Mouse (Mus musculus): ENCODE data around the gene Wdr75. TPM values are rescaled to one million over a fixed set of nuclear protein-coding genes. Genes with fewer than 3 reads are reported as not detected.

Gene Wdr75
- 10 to 100 TPM; 36.9 to 50.4 (median 42.3) TPM for total RNA-seq (2022)

- DNase-seq (ENCODE audit: low spot score in 2 of 2): peak; percentile 95 to 97
Measured at GRCm38 (mm10) chr1:45794969-45795908, at the start of gene Wdr75. Wdr75 (plus strand) TSS chr1:45795166.

GRCm38 (mm10) chr1:45755902-45756301, 39.1 kb upstream of the Wdr75 start:
- DNase-seq (ENCODE audit: low spot score in 2 of 2): no peak

- no peak for DNase-seq (ENCODE audit: low spot score in 2 of 2)
Measured at GRCm38 (mm10) chr1:45756707-45757106, 38.3 kb upstream of the Wdr75 start.

GRCm38 (mm10) chr1:45758011-45758410, 37.0 kb upstream of the Wdr75 start:
- no peak for DNase-seq (ENCODE audit: low spot score in 2 of 2)

GRCm38 (mm10) chr1:45760667-45761467, 34.1 kb upstream of the Wdr75 start:
- DNase-seq (ENCODE audit: low spot score in 2 of 2): no peak

- DNase-seq (ENCODE audit: low spot score in 2 of 2): no peak
Measured at GRCm38 (mm10) chr1:45761468-45761795, 33.5 kb upstream of the Wdr75 start.

GRCm38 (mm10) chr1:45765678-45766077, 29.3 kb upstream of the Wdr75 start:
- DNase-seq (ENCODE audit: low spot score in 2 of 2): no peak

GRCm38 (mm10) chr1:45766123-45766522, 28.8 kb upstream of the Wdr75 start:
- DNase-seq (ENCODE audit: low spot score in 2 of 2): peak; percentile 17 to 34

- no peak for DNase-seq (ENCODE audit: low spot score in 2 of 2)
Measured at GRCm38 (mm10) chr1:45767533-45767932, 27.4 kb upstream of the Wdr75 start.

- no peak for DNase-seq (ENCODE audit: low spot score in 2 of 2)
Measured at GRCm38 (mm10) chr1:45769321-45769720, 25.6 kb upstream of the Wdr75 start.

- DNase-seq (ENCODE audit: low spot score in 2 of 2): no peak
Measured at GRCm38 (mm10) chr1:45770051-45770450, 24.9 kb upstream of the Wdr75 start.

- no peak for DNase-seq (ENCODE audit: low spot score in 2 of 2)
Measured at GRCm38 (mm10) chr1:45780606-45781288, 14.2 kb upstream of the Wdr75 start.

GRCm38 (mm10) chr1:45816889-45817288, 21.9 kb downstream of the Wdr75 start:
- no peak for DNase-seq (ENCODE audit: low spot score in 2 of 2)

- DNase-seq (ENCODE audit: low spot score in 2 of 2): no peak
Measured at GRCm38 (mm10) chr1:45818564-45818963, 23.6 kb downstream of the Wdr75 start.

- no peak for DNase-seq (ENCODE audit: low spot score in 2 of 2)
Measured at GRCm38 (mm10) chr1:45824441-45824840, 29.5 kb downstream of the Wdr75 start.

GRCm38 (mm10) chr1:45825140-45825539, 30.2 kb downstream of the Wdr75 start:
- peak; percentile 23 to 63 for DNase-seq (ENCODE audit: low spot score in 2 of 2)

- DNase-seq (ENCODE audit: low spot score in 2 of 2): no peak
Measured at GRCm38 (mm10) chr1:45825630-45826029, 30.7 kb downstream of the Wdr75 start.

GRCm38 (mm10) chr1:45826148-45826547, 31.2 kb downstream of the Wdr75 start:
- no peak for DNase-seq (ENCODE audit: low spot score in 2 of 2)

- no peak for DNase-seq (ENCODE audit: low spot score in 2 of 2)
Measured at GRCm38 (mm10) chr1:45826796-45827195, 31.8 kb downstream of the Wdr75 start.

- no peak for DNase-seq (ENCODE audit: low spot score in 2 of 2)
Measured at GRCm38 (mm10) chr1:45830453-45831206, 35.7 kb downstream of the Wdr75 start.

All from layer of hippocampus, adult 8-10 months (tissue).